Mouse (Mus musculus) adrenal gland, adult 8-10 months (tissue): Measurements from ENCODE around the gene Ppp2r5e. TPM values are rescaled to one million over a fixed set of nuclear protein-coding genes. Genes with fewer than 3 reads are reported as not detected.
A peak's percentile ranks its signal among the peaks of the same experiment; 100 is the strongest.
"Not testable (repeated sequence)": the region's sequence is repeated elsewhere in the genome, so short reads cannot be mapped to it uniquely, and the experiment has no call there.

Experiments used
- DNase-seq: peaks from one replicate; pipeline ENCODE4 v3.0.0; 2022
- total RNA-seq, 4 experiments: library from RNA; stranded (reverse); gene quantifications; 2 replicates each; pipeline ENCODE4 v1.2.4; 2022

Gene Ppp2r5e
- total RNA-seq, 4 experiments from 2014 or later: 50.9 to 58.1 (median 51.5) TPM

GRCm38 (mm10) chr12:75486568-75487286 lies 109.3 kb downstream of the Ppp2r5e start:
- DNase-seq: no peak

GRCm38 (mm10) chr12:75482781-75483180 lies 113.3 kb downstream of the Ppp2r5e start:
- no peak for DNase-seq

GRCm38 (mm10) chr12:75482015-75482414 lies 114.0 kb downstream of the Ppp2r5e start:
- DNase-seq: no peak

GRCm38 (mm10) chr12:75480031-75480430 lies 116.0 kb downstream of the Ppp2r5e start:
- DNase-seq: no peak

- no peak for DNase-seq
Observed at GRCm38 (mm10) chr12:75479375-75479898, 116.6 kb downstream of the Ppp2r5e start.

GRCm38 (mm10) chr12:75478596-75478995 lies 117.4 kb downstream of the Ppp2r5e start:
- no peak for DNase-seq

GRCm38 (mm10) chr12:75478117-75478516 lies 117.9 kb downstream of the Ppp2r5e start:
- DNase-seq: no peak

- DNase-seq: no peak
Observed at GRCm38 (mm10) chr12:75473021-75473420, 123.0 kb downstream of the Ppp2r5e start.

- DNase-seq: no peak
Observed at GRCm38 (mm10) chr12:75472107-75472506, 123.9 kb downstream of the Ppp2r5e start.

- DNase-seq: no peak
Observed at GRCm38 (mm10) chr12:75467814-75468213, 128.2 kb downstream of the Ppp2r5e start.

- no peak for DNase-seq
Observed at GRCm38 (mm10) chr12:75467127-75467526, 128.9 kb downstream of the Ppp2r5e start.

GRCm38 (mm10) chr12:75466206-75466605 lies 129.8 kb downstream of the Ppp2r5e start:
- DNase-seq: no peak

GRCm38 (mm10) chr12:75464016-75464769 lies 131.9 kb downstream of the Ppp2r5e start:
- DNase-seq: no peak

- DNase-seq: no peak
Observed at GRCm38 (mm10) chr12:75460561-75460960, 135.5 kb downstream of the Ppp2r5e start.

GRCm38 (mm10) chr12:75459656-75460055 lies 136.4 kb downstream of the Ppp2r5e start:
- peak; percentile 45 for DNase-seq

GRCm38 (mm10) chr12:75453441-75453840 lies 142.6 kb downstream of the Ppp2r5e start:
- DNase-seq: no peak

- no peak for DNase-seq
Observed at GRCm38 (mm10) chr12:75453027-75453426, 143.0 kb downstream of the Ppp2r5e start.

- DNase-seq: no peak
Observed at GRCm38 (mm10) chr12:75450592-75450991, 145.5 kb downstream of the Ppp2r5e start.

- DNase-seq: no peak
Observed at GRCm38 (mm10) chr12:75450011-75450410, 146.0 kb downstream of the Ppp2r5e start.

- no peak for DNase-seq
Observed at GRCm38 (mm10) chr12:75449475-75449966, 146.5 kb downstream of the Ppp2r5e start.

- DNase-seq: no peak
Observed at GRCm38 (mm10) chr12:75448921-75449320, 147.1 kb downstream of the Ppp2r5e start.

- DNase-seq: no peak
Observed at GRCm38 (mm10) chr12:75446245-75446644, 149.8 kb downstream of the Ppp2r5e start.

GRCm38 (mm10) chr12:75432400-75432799 lies 163.6 kb downstream of the Ppp2r5e start:
- DNase-seq: not testable (repeated sequence)
